23 mouse cellular contexts compared by ENCODE assay signal in the genomic region with DNA sequence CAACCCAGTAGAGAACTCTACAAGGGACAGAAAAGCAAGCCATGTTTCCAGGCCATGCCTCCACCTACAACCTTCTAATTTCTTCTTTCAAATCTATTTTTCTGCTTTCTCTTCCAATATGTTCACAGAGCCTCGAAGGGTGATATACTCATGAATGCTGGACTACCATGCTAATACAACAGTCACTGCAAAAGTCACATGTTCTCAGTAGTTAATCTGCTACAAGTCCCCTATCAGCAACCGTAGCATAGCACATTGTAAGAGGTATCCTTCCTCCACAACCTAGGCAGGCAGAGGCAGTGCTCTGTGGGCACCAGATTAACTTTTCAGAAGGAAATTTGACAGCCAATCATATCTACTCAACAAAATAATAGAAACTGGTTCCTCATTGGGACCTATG. TPM values are rescaled to one million over a fixed set of nuclear protein-coding genes. Genes with fewer than 3 reads are reported as not detected.
DNase-seq lines count a peak whose midpoint lies in the region; TF ChIP-seq lines count a peak whose summit lies in the region.
"Had no signal": no experiment of that assay in that cellular context is flagged by ENCODE, and none has a peak within 500 bp of the region (broad histone marks: within the 10 kb centered on the region; RNA-seq: fewer than 3 reads in every experiment).

No protein-coding gene starts in this region.

- peak in 1 of 2 experiments; percentile 49; a peak in 2 of 4 replicates for TF ChIP-seq EP300 in MEL (IDR thresholded peaks at IDR 0.05; ENCODE audit: low read depth in 1 of 2, low read length in 2 of 2)

- H3K27ac ChIP-seq in MEL (ENCODE audit: control insufficient read depth, low read depth, low read length), result no peak overlapping the region

- peak; percentile 47 for DNase-seq in MEL (ENCODE audit: low read depth, low spot score)
- DNase-seq in left cerebral cortex, adult 11 months (ENCODE audit: low spot score), result no peak
- DNase-seq: adrenal gland, adult 2 months; adrenal gland, adult 8-10 months; adrenal gland, postnatal 10 days; adrenal gland, postnatal 14 days; adrenal gland, postnatal 25 days; adrenal gland, postnatal 36 days; B cell, adult 2 months; cerebellum, adult 11 months; cerebellum, adult 11-12 months; cerebellum, adult 18-20 months; cerebellum, adult 2 months; cerebellum, adult 8-10 months had no signal

- H3K9ac ChIP-seq in MEL (ENCODE audit: control insufficient read depth, low read depth, low read length, poor library complexity, severe bottlenecking), result no peak overlapping the region

- no peak for TF ChIP-seq RAD21 in MEL (IDR thresholded peaks at IDR 0.05; ENCODE audit: low read depth, low read length)

- no peaks in the 10 kb centered on the region for H3K27me3 ChIP-seq in MEL (ENCODE audit: control insufficient read depth in 1 of 2, insufficient read depth in 2 of 2, low read length in 2 of 2)
- H3K27me3 ChIP-seq: CH12.LX, Patski had no signal

- H3K4me3 ChIP-seq in MEL (ENCODE audit: control insufficient read depth in 1 of 2, insufficient read depth in 1 of 2, low read depth in 2 of 2, low read length in 2 of 2), result no peak overlapping the region

- no peaks in the 10 kb centered on the region; a peak in 1 of 4 replicates for H3K4me1 ChIP-seq in MEL (ENCODE audit: control insufficient read depth in 1 of 2, insufficient read depth in 2 of 2, low read length in 2 of 2)

- H3K79me2 ChIP-seq in MEL (ENCODE audit: control insufficient read depth, insufficient read depth, low read length, poor library complexity), result no peaks in the 10 kb centered on the region

- no peak for TF ChIP-seq POLR2A in MEL (IDR thresholded peaks at IDR 0.05; ENCODE audit: control insufficient read depth in 1 of 2, insufficient read depth in 1 of 2, low read depth in 1 of 2, low read length in 2 of 2, poor library complexity in 1 of 2)

- H3K36me3 ChIP-seq in MEL (ENCODE audit: control insufficient read depth in 1 of 2, insufficient read depth in 2 of 2, low read length in 2 of 2), result no peaks in the 10 kb centered on the region

- no peak for TF ChIP-seq CTCF in MEL (IDR thresholded peaks at IDR 0.05 in 2 of 3, conservative IDR thresholded peaks at IDR 0.05 in 1 of 3; ENCODE audit: control insufficient read depth in 1 of 3, insufficient read depth in 1 of 3, low read depth in 2 of 3, low read length in 3 of 3, poor library complexity in 1 of 3, severe bottlenecking in 1 of 3)

- H3K9me3 ChIP-seq in MEL (replicated peaks; ENCODE audit: insufficient read depth, low read length), result no peaks in the 10 kb centered on the region

TF ChIP-seq in MEL, 35 proteins besides CTCF, POLR2A, EP300 and RAD21:
- TF ChIP-seq USF1 (IDR thresholded peaks at IDR 0.05; ENCODE audit: low read depth, low read length), result peak; percentile 54; the same call in 1 of the 2 replicates
- no peak for TF ChIP-seq ZKSCAN1 (IDR thresholded peaks at IDR 0.05; ENCODE audit: low read depth, low read length)
- no peak for TF ChIP-seq ZNF384 (IDR thresholded peaks at IDR 0.05; ENCODE audit: low read depth, low read length)
- no peak for TF ChIP-seq MYB (IDR thresholded peaks at IDR 0.05; ENCODE audit: low read depth, low read length)
- no peak for TF ChIP-seq JUND (IDR thresholded peaks at IDR 0.05; ENCODE audit: low read depth, low read length)
- 0 out of 2 replicates have a peak, but pooled peaks have one; percentile 12 for TF ChIP-seq GATA1 (IDR thresholded peaks at IDR 0.05; ENCODE audit: low read depth, low read length)
- TF ChIP-seq UBTF (IDR thresholded peaks at IDR 0.05; ENCODE audit: borderline replicate concordance, insufficient read depth, low read depth, low read length), result no peak
- TF ChIP-seq USF2 (IDR thresholded peaks at IDR 0.05; ENCODE audit: borderline replicate concordance in 1 of 2, insufficient read depth in 1 of 2, low read depth in 1 of 2, low read length in 2 of 2), result no peak
- no peak for TF ChIP-seq HCFC1 (IDR thresholded peaks at IDR 0.05; ENCODE audit: low read depth, low read length)
- TF ChIP-seq MAZ (IDR thresholded peaks at IDR 0.05; ENCODE audit: low read depth, low read length), result no peak
- TF ChIP-seq MAX (IDR thresholded peaks at IDR 0.05; ENCODE audit: low read length), result peak; percentile 61
- no peak for TF ChIP-seq TBP (IDR thresholded peaks at IDR 0.05; ENCODE audit: low read depth, low read length)
- TF ChIP-seq TAL1 (IDR thresholded peaks at IDR 0.05; ENCODE audit: low read length), result peak; percentile 41; the same call in 1 of the 2 replicates
- TF ChIP-seq ETS1 (IDR thresholded peaks at IDR 0.05; ENCODE audit: low read depth, low read length), result no peak
- TF ChIP-seq TCF12 (IDR thresholded peaks at IDR 0.05; ENCODE audit: low read depth, low read length), result peak; percentile 40; the same call in 1 of the 2 replicates
- TF ChIP-seq RCOR1 (IDR thresholded peaks at IDR 0.05; ENCODE audit: low read depth, low read length), result no peak
- no peak for TF ChIP-seq NELFE (IDR thresholded peaks at IDR 0.05; ENCODE audit: low read depth, low read length)

RNA-seq across cellular contexts. Expression of a gene that starts 10.8 kb away (rescaled TPM):
- total RNA-seq in MEL (2012; rRNA removed), result 1.4 and 2.4 TPM in 2 replicates
- polyA plus RNA-seq in MEL (2012; ENCODE audit: insufficient read depth in 1 of 2, insufficient read length in 2 of 2, low read depth in 1 of 2, low replicate concordance in 2 of 2, missing spikeins in 1 of 2), result 1 to 10 TPM in 1 of 2 experiments, not detected in 1; 1.7 TPM

RNA-seq across cellular contexts. Expression of a gene that starts 58.0 kb away (rescaled TPM):
- total RNA-seq in MEL (2012; rRNA removed), result not detected in 2 replicates
- not detected for polyA plus RNA-seq in MEL (2012; ENCODE audit: insufficient read depth in 1 of 2, insufficient read length in 2 of 2, low read depth in 1 of 2, low replicate concordance in 2 of 2, missing spikeins in 1 of 2)
- total RNA-seq: adrenal gland, adult 18-20 months; adrenal gland, adult 2 months; adrenal gland, adult 8-10 months; adrenal gland, postnatal 10 days; adrenal gland, postnatal 14 days; adrenal gland, postnatal 25 days; adrenal gland, postnatal 36 days; adrenal gland, postnatal 4 days; CH12.LX; ES-E14 had no signal
- polyA plus RNA-seq: activated CD4-positive, CD25-positive, alpha-beta regulatory T cell, adult 4 months; adrenal gland, adult 2 months; brain, embryonic 14.5 days; C2C12; cerebellum, adult 2 months; G1E; Patski had no signal
